14 mouse cellular contexts compared by ENCODE assay signal in genomic region chr8:116581318-116582019, GRCm38 (mm10).
DNase-seq lines count a peak whose midpoint lies in the region; ATAC-seq and TF ChIP-seq lines count a peak whose summit lies in the region.
"Had no signal": no experiment of that assay in that cellular context is flagged by ENCODE, and none has a peak within 500 bp of the region (broad histone marks: within the 10 kb centered on the region; RNA-seq: fewer than 3 reads in every experiment).

No protein-coding gene starts in this region.

- no peaks in the 10 kb centered on the region for H3K9me3 ChIP-seq in liver, embryonic 12.5 days (replicated peaks)
- H3K9me3 ChIP-seq: limb, embryonic 12.5 days had no signal

- peaks cover 16% of the 10 kb centered on the region for H3K36me3 ChIP-seq in liver, embryonic 12.5 days

- DNase-seq in A20 (ENCODE audit: low read depth, low spot score) = peak; percentile 7
- peak; percentile 5 for DNase-seq in lung, postnatal 14 days
- no peak for DNase-seq in right cerebral cortex, adult 2 months (ENCODE audit: low spot score in 2 of 2)
- no peak for DNase-seq in cerebellum, adult 18-20 months
- DNase-seq in thymus, postnatal 4 days = no peak
- no peak for DNase-seq in layer of hippocampus, postnatal 25 days (ENCODE audit: extremely low spot score in 1 of 2, low spot score in 1 of 2)
- DNase-seq: cerebellum, adult 8-10 months had no signal

- no peaks in the 10 kb centered on the region for H3K4me1 ChIP-seq in bone marrow, adult 2 months (ENCODE audit: control insufficient read depth, insufficient read depth, low read length)
- no peaks in the 10 kb centered on the region for H3K4me1 ChIP-seq in liver, embryonic 12.5 days
- H3K4me1 ChIP-seq: heart, embryonic 13.5 days; hindbrain, embryonic 10.5 days; limb, embryonic 12.5 days had no signal

- 0 out of 2 replicates have a peak overlapping the region, but pooled peaks have one; percentile 5 for H3K27ac ChIP-seq in bone marrow, adult 2 months (ENCODE audit: control insufficient read depth, insufficient read depth, low read depth, low read length, poor library complexity)
- no peak overlapping the region for H3K27ac ChIP-seq in liver, embryonic 12.5 days
- H3K27ac ChIP-seq: heart, embryonic 13.5 days; hindbrain, embryonic 10.5 days; limb, embryonic 12.5 days had no signal

- no peak for TF ChIP-seq CTCF in bone marrow, adult 2 months (IDR thresholded peaks at IDR 0.05; ENCODE audit: control insufficient read depth, insufficient read depth, low read length)

- ATAC-seq in liver, embryonic 12.5 days = peak; percentile 76
- ATAC-seq: intestine, embryonic 16.5 days had no signal

- 42% methylated on average over 11 of the region's 11 CpGs for WGBS in bone marrow, adult 2 months
- WGBS in liver, embryonic 12.5 days (ENCODE audit: insufficient replicate concordance) = 60% methylated on average over 11 of the region's 11 CpGs

- H3K4me3 ChIP-seq in bone marrow, adult 2 months (replicated peaks; ENCODE audit: control insufficient read depth, low read depth, low read length) = peak overlapping the region; percentile 22
- no peak overlapping the region for H3K4me3 ChIP-seq in liver, embryonic 12.5 days
- H3K4me3 ChIP-seq: heart, embryonic 13.5 days; hindbrain, embryonic 10.5 days; limb, embryonic 12.5 days had no signal

- H3K9ac ChIP-seq in liver, embryonic 12.5 days = no peak overlapping the region
- H3K9ac ChIP-seq: heart, embryonic 13.5 days; limb, embryonic 12.5 days had no signal

- no peak overlapping the region for H3K4me2 ChIP-seq in liver, embryonic 12.5 days
- H3K4me2 ChIP-seq: heart, embryonic 13.5 days; limb, embryonic 12.5 days; midbrain, embryonic 11.5 days had no signal

- no peaks in the 10 kb centered on the region for H3K27me3 ChIP-seq in liver, embryonic 12.5 days (replicated peaks)
- H3K27me3 ChIP-seq: heart, embryonic 13.5 days; limb, embryonic 12.5 days had no signal

- TF ChIP-seq POLR2A in bone marrow, adult 2 months (IDR thresholded peaks at IDR 0.05; ENCODE audit: borderline replicate concordance, control insufficient read depth, low read depth, low read length) = no peak

Comparison
In these comparisons a context has a peak if more than half of its experiments do, and no peak if none do; other contexts are left out.
1. DNase-seq: peak in A20 (single experiment) and lung, postnatal 14 days (single experiment); none in right cerebral cortex, adult 2 months (0 of 2), cerebellum, adult 18-20 months (0 of 2), thymus, postnatal 4 days (single experiment) and layer of hippocampus, postnatal 25 days (0 of 2).